Mouse (Mus musculus) heart, embryonic 16.5 days (tissue): ENCODE data around the gene Ano1. TPM values are rescaled to one million over a fixed set of nuclear protein-coding genes. Genes with fewer than 3 reads are reported as not detected.

Experiments
- ATAC-seq: fragments of 200-750 bp; cut with Nextera tagmentation; replicated peaks from 2 replicates; pipeline ENCODE4 v1.8.0; 2017; ENCODE audit warnings: moderate number of reproducible peaks; ENCODE audit not compliant: insufficient read depth, low FRiP score; ENCODE audit errors: extremely low read depth
- H3K27ac ChIP-seq: fragments of 300-500 bp; sonication (generic); 2 replicates; pipeline ENCODE4 v1.5.1; 2014; ENCODE audit warnings: mild to moderate bottlenecking, low read length, control low read depth, moderate library complexity
- H3K27me3 ChIP-seq: fragments of 300-500 bp; sonication (generic); 2 replicates; pipeline ENCODE4 v1.6.1; 2014; ENCODE audit warnings: low read length, mixed read lengths; ENCODE audit not compliant: control insufficient read depth, insufficient read depth
- H3K36me3 ChIP-seq: fragments of 300-500 bp; sonication (generic); 2 replicates; pipeline ENCODE4 v1.6.1; 2014; ENCODE audit not compliant: control insufficient read depth, insufficient read depth
- H3K4me1 ChIP-seq: fragments of 300-500 bp; sonication (generic); 2 replicates; pipeline ENCODE4 v1.6.1; 2014; ENCODE audit warnings: low read length, mixed read lengths; ENCODE audit not compliant: control insufficient read depth, insufficient read depth
- H3K4me2 ChIP-seq: fragments of 300-500 bp; sonication (generic); 2 replicates; pipeline ENCODE4 v1.6.1; 2014; ENCODE audit warnings: low read depth, mild to moderate bottlenecking, control low read depth, low read length
- H3K4me3 ChIP-seq: fragments of 300-500 bp; sonication (generic); 2 replicates; pipeline ENCODE4 v1.5.1; 2014; ENCODE audit warnings: mild to moderate bottlenecking, control low read depth, low read length
- H3K9ac ChIP-seq: fragments of 300-500 bp; sonication (generic); 2 replicates; pipeline ENCODE4 v1.6.1; 2014; ENCODE audit warnings: low read length, control low read depth
- H3K9me3 ChIP-seq: fragments of 300-500 bp; sonication (generic); replicated peaks from 2 replicates; pipeline ENCODE4 v1.6.1; 2016; ENCODE audit warnings: low read length; ENCODE audit not compliant: control insufficient read depth
- WGBS: fragments of 180-500 bp; shearing (Covaris S2); extraction: QIAGEN DNeasy Blood & Tissue Kit; methylation state at CpG from one replicate; pipeline ENCODE4 v1.1.7; 2014; 5-methylcytosine and 5-hydroxymethylcytosine counted together
- polyA plus RNA-seq: library from polyadenylated mRNA; unstranded; fragments of >200 nt; fragmentation: Nextera tagmentation; extraction: Ambion mirVana; gene quantifications from 2 replicates; pipeline ENCODE4 v1.2.1, GENCODE M21; 2015

Gene Ano1
- polyA plus RNA-seq, 1 experiment from 2014 or later, result 7.3 TPM

- Histone ChIP-seq H3K27ac (no peak overlapping the region), H3K4me1 (peaks cover 18% of the 10 kb centered on the region), H3K9me3 (no peaks in the 10 kb centered on the region), H3K9ac (no peak overlapping the region), H3K27me3 (peaks cover 6% of the 10 kb centered on the region), H3K4me3 (no peak overlapping the region), H3K4me2 (no peak overlapping the region), H3K36me3 (no peaks in the 10 kb centered on the region)
- 88% methylated on average over 5 of the region's 5 CpGs for WGBS
- ATAC-seq, result no peak
Observed at GRCm38 (mm10) chr7:144787501-144787900, 35.7 kb upstream of the Ano1 start.

GRCm38 (mm10) chr7:144786571-144786970 lies 34.8 kb upstream of the Ano1 start:
- peak; percentile 33 for ATAC-seq
- Histone ChIP-seq H3K27me3 (peaks cover 7% of the 10 kb centered on the region), H3K4me3 (no peak overlapping the region), H3K9me3 (no peaks in the 10 kb centered on the region), H3K36me3 (no peaks in the 10 kb centered on the region), H3K4me1 (peaks cover 18% of the 10 kb centered on the region), H3K4me2 (no peak overlapping the region), H3K9ac (no peak overlapping the region), H3K27ac (no peak overlapping the region)
- 17% methylated on average over 3 of the region's 3 CpGs for WGBS

GRCm38 (mm10) chr7:144784176-144784575 lies 32.4 kb upstream of the Ano1 start:
- Histone ChIP-seq H3K9ac (no peak overlapping the region), H3K9me3 (no peaks in the 10 kb centered on the region), H3K4me3 (no peak overlapping the region), H3K36me3 (no peaks in the 10 kb centered on the region), H3K4me1 (peaks cover 18% of the 10 kb centered on the region), H3K27ac (no peak overlapping the region), H3K27me3 (peaks cover 12% of the 10 kb centered on the region), H3K4me2 (no peak overlapping the region)
- 76% methylated on average over 4 of the region's 4 CpGs for WGBS
- no peak for ATAC-seq

- Histone ChIP-seq H3K27ac (no peak overlapping the region), H3K27me3 (peaks cover 9% of the 10 kb centered on the region)
Observed at GRCm38 (mm10) chr7:144782402-144782801, 30.6 kb upstream of the Ano1 start.

GRCm38 (mm10) chr7:144781337-144781736 lies 29.6 kb upstream of the Ano1 start:
- peaks cover 1% of the 10 kb centered on the region for H3K4me1 ChIP-seq
- no peak overlapping the region for H3K4me2 ChIP-seq
- no peak overlapping the region for H3K27ac ChIP-seq
- ATAC-seq, result no peak
- no peaks in the 10 kb centered on the region for H3K9me3 ChIP-seq
- H3K9ac ChIP-seq, result no peak overlapping the region
- H3K36me3 ChIP-seq, result no peaks in the 10 kb centered on the region
- H3K27me3 ChIP-seq, result peaks cover 9% of the 10 kb centered on the region
- H3K4me3 ChIP-seq, result no peak overlapping the region
- WGBS, result 66% methylated on average over 5 of the region's 5 CpGs

More at GRCm38 (mm10) chr7:144782402-144782801, 30.6 kb upstream of the Ano1 start:
- H3K4me1 ChIP-seq, result peaks cover 7% of the 10 kb centered on the region
- H3K4me2 ChIP-seq, result no peak overlapping the region
- no peak overlapping the region for H3K4me3 ChIP-seq
- H3K9ac ChIP-seq, result no peak overlapping the region
- 75% methylated on average over 1 of the region's 1 CpGs for WGBS
- no peaks in the 10 kb centered on the region for H3K36me3 ChIP-seq
- ATAC-seq, result no peak
- H3K9me3 ChIP-seq, result no peaks in the 10 kb centered on the region

- Histone ChIP-seq H3K27me3 (peaks cover 9% of the 10 kb centered on the region), H3K9ac (no peak overlapping the region), H3K27ac (no peak overlapping the region), H3K36me3 (no peaks in the 10 kb centered on the region), H3K9me3 (no peaks in the 10 kb centered on the region), H3K4me2 (no peak overlapping the region), H3K4me1 (no peaks in the 10 kb centered on the region), H3K4me3 (no peak overlapping the region)
- no peak for ATAC-seq
- WGBS, result 54% methylated on average over 8 of the region's 8 CpGs
Observed at GRCm38 (mm10) chr7:144780190-144780589, 28.4 kb upstream of the Ano1 start.

DNA sequence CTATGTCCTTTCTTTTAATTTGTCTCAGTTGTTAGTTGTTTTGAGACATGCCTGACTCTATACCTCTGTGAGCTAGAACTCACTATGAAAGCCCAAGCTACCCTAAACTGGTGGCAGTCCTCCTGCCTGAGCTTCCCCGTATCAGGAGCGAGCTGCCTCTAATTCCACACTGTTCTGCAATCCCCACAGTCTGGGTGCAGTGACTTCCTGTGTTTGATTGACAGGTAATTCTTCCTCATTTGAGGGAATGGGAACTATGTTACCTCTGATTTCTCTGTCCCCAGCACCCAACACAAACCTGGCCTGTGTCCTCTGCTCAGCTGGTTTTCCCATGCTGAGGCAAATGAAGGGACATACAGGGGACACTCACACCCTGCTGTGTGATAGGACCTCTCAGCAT lies 27.9 kb upstream of the Ano1 start:
- no peaks in the 10 kb centered on the region for H3K36me3 ChIP-seq
- WGBS, result 72% methylated on average over 2 of the region's 2 CpGs
- no peak overlapping the region for H3K4me3 ChIP-seq
- H3K27me3 ChIP-seq, result peaks cover 11% of the 10 kb centered on the region
- H3K4me1 ChIP-seq, result no peaks in the 10 kb centered on the region
- H3K9me3 ChIP-seq, result no peaks in the 10 kb centered on the region
- no peak overlapping the region for H3K9ac ChIP-seq
- ATAC-seq, result no peak
- no peak overlapping the region for H3K27ac ChIP-seq
- H3K4me2 ChIP-seq, result no peak overlapping the region

- H3K4me1 ChIP-seq, result no peaks in the 10 kb centered on the region
- no peak overlapping the region for H3K4me3 ChIP-seq
- H3K9me3 ChIP-seq, result no peaks in the 10 kb centered on the region
- no peak overlapping the region for H3K27ac ChIP-seq
- ATAC-seq, result no peak
- H3K9ac ChIP-seq, result no peak overlapping the region
- 33% methylated on average over 4 of the region's 4 CpGs for WGBS
- H3K4me2 ChIP-seq, result no peak overlapping the region
- no peaks in the 10 kb centered on the region for H3K36me3 ChIP-seq
- peaks cover 11% of the 10 kb centered on the region for H3K27me3 ChIP-seq
Observed at GRCm38 (mm10) chr7:144777805-144778204, 26.0 kb upstream of the Ano1 start.

DNA sequence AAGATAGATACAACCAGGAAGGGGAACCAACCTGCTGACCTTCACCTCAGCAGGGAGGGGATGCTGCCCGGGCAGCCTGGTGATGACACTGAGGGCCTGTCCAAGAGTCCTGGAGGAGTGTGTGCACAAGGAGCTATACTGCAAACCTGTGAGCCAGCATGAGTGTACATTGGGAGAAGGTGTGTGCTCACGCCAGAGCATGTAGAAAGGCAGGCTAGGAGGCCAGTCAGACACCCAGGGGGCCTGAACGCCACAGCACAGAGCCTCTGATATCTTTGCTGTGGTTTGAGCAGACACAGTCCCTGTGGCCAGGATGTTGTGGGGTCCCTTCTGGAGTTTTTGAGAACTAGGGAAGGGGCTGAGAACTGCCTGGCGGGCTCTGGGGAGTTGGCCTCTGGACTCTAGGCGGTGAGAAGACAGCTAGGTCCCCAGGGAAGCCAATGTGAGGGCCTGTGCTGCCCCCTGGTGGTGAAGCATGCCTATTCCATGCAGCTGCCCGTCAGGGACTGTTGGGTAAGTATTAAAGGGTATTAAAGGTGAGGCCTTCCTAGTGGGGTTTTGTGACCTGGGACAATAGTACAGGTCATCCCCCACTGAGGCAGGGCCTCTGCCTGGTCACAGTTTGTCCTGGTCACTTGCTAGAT lies 24.2 kb upstream of the Ano1 start:
- Histone ChIP-seq H3K27me3 (peaks cover 9% of the 10 kb centered on the region), H3K27ac (no peak overlapping the region), H3K9ac (no peak overlapping the region), H3K36me3 (no peaks in the 10 kb centered on the region), H3K4me2 (no peak overlapping the region), H3K9me3 (no peaks in the 10 kb centered on the region), H3K4me3 (no peak overlapping the region), H3K4me1 (no peaks in the 10 kb centered on the region)
- ATAC-seq, result peak; percentile 66
- WGBS, result 37% methylated on average over 6 of the region's 6 CpGs
